1 mouse cellular context compared by ENCODE assay signal in the genomic region with DNA sequence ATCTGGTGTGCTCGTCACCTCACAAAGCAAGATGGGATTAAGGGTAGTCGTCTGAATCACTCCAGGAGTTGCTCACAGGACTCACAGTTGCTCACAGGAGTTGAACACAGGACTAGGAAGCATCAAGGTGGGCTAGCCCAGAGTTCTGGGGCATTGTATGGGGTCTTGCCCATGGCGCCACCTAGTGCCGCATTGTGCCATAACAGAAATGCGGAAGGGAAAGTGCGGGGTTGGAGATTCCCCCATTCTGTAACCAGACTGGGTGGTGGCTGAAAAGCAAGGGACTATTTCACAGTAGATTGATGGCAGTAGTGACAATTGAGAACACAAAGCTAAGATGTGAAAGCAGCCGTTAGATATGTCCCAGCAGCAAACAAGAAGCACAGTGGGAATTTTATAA. TPM values are rescaled to one million over a fixed set of nuclear protein-coding genes. Genes with fewer than 3 reads are reported as not detected.
"Had no signal": no experiment of that assay in that cellular context is flagged by ENCODE, and none has a peak within 500 bp of the region (broad histone marks: within the 10 kb centered on the region; RNA-seq: fewer than 3 reads in every experiment).

No protein-coding gene starts in this region.

RNA-seq across cellular contexts. Expression of a gene that starts 30.3 kb away (rescaled TPM):
- total RNA-seq: megakaryocyte-erythroid progenitor cell, adult 5-6 weeks had no signal
